Mouse (Mus musculus) heart, adult 2 months (tissue): Measurements from ENCODE around the gene Olfm2. TPM values are rescaled to one million over a fixed set of nuclear protein-coding genes. Genes with fewer than 3 reads are reported as not detected.

Experiments used
- DNase-seq, 2 experiments: peaks; one replicate each; pipeline ENCODE4 v3.0.0; 2021
- H3K27ac ChIP-seq: fragments of 200-600 bp; 2 replicates; pipeline ENCODE4 v1.8.1; 2022
- H3K27me3 ChIP-seq: fragments of 200-500 bp; 2 replicates; pipeline ENCODE4 v1.6.1; 2012; ENCODE audit warnings: mild to moderate bottlenecking, low read length, inconsistent platforms, mixed read lengths; ENCODE audit not compliant: control insufficient read depth, insufficient read depth
- H3K36me3 ChIP-seq: fragments of 200-500 bp; 2 replicates; pipeline ENCODE4 v1.6.1; 2012; ENCODE audit warnings: low read length, inconsistent platforms; ENCODE audit not compliant: control insufficient read depth, insufficient read depth
- H3K4me1 ChIP-seq: fragments of 200-500 bp; 2 replicates; pipeline ENCODE4 v1.6.1; 2011; ENCODE audit warnings: low read length; ENCODE audit not compliant: control insufficient read depth, insufficient read depth
- H3K4me3 ChIP-seq: fragments of 200-600 bp; 2 replicates; pipeline ENCODE4 v1.8.1; 2022
- H3K79me2 ChIP-seq: fragments of 200-500 bp; replicated peaks from 2 replicates; pipeline ENCODE4 v1.6.1; 2012; ENCODE audit warnings: mild to moderate bottlenecking, inconsistent platforms, low read length, moderate library complexity, mixed read lengths; ENCODE audit not compliant: control insufficient read depth, insufficient read depth
- H3K9ac ChIP-seq: fragments of 200-500 bp; 2 replicates; pipeline ENCODE4 v1.6.1; 2012; ENCODE audit warnings: low read depth, mild to moderate bottlenecking, control low read depth, inconsistent platforms, low read length, mixed read lengths
- CTCF ChIP-seq: fragments of 200-600 bp; IDR thresholded peaks from 2 replicates; pipeline ENCODE4 v1.8.1; 2022; ENCODE audit warnings: antibody characterized with exemption, mild to moderate bottlenecking, moderate library complexity
- EP300 ChIP-seq: fragments of 200-500 bp; IDR thresholded peaks from 2 replicates; pipeline ENCODE4 v1.6.1; 2011; ENCODE audit warnings: low read depth, low read length, control low read depth; ENCODE audit not compliant: insufficient read depth
- POLR2A ChIP-seq: fragments of 200-500 bp; IDR thresholded peaks from 2 replicates; pipeline ENCODE4 v1.6.1; 2011; ENCODE audit warnings: mild to moderate bottlenecking, low read depth, low read length, control low read depth; ENCODE audit not compliant: insufficient read depth
- WGBS: fragments of 180-500 bp; shearing (Covaris S2); methylation state at CpG from one replicate; pipeline ENCODE4 v1.1.7; 2018; 5-methylcytosine and 5-hydroxymethylcytosine counted together
- intact Hi-C: fragments of 180-260 bp; cut with DNase I; formaldehyde crosslinking; loops from one replicate; pipeline ENCODE4 v1.15.1; 2025
- long read RNA-seq: library from polyadenylated mRNA; stranded (forward); transcript quantifications from one replicate; pipeline ENCODE4 v2.0.0, GENCODE M21; 2021
- polyA plus RNA-seq: library from polyadenylated mRNA; depleted of rRNA; stranded (reverse); fragments of >200 nt; gene quantifications from 2 replicates; pipeline ENCODE4 v1.2.3, GENCODE M21; 2012; rRNA removed
- total RNA-seq, 2 experiments: library from RNA; stranded (reverse); gene quantifications; 2 replicates each; pipeline ENCODE4 v1.2.3; 2021

Olfm2 gene
- total RNA-seq, result under 1 TPM in 1 of 2 experiments, not detected in 1; 0.13 TPM
- 0.31 and 0.38 TPM in 2 replicates for polyA plus RNA-seq
- long read RNA-seq, result 0 reads

DNA sequence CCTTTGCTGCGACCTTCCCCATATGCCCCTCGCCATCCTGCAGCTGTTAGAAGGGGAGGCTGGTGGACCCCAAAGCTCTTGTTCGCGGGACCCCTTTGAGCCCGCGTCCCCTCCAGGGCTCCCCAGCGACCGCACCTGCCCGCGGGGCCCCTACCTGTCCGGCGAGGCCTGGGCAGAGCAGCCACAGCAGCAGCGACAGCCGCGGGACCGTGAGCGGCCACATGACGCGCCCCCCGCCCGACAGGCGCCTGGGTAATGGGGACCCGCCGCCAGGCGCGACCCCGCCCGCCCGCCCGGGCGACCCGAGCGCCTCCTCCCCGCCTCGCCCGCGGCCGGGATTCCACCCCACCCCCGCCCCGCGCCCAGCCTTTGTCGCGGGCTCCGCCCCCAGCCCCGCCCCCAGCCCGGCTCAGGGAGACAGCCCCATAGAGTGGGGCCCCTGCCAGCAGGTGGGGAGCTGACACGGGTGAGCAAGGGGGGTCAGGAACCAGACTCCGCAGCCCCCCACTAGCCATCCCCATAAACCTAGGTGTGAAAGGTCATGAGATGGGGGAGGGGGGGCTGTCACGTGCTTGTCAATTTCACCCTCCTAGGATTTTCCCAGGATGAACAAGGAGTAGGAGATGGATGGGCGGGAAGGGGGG lies at the start of gene Olfm2:
Gene Olfm2 (minus strand): TSS at position 333 of the 644 bp plus-strand sequence.
- intact Hi-C loops, result no loop called here
- 1% methylated on average over 47 of the region's 50 CpGs for WGBS
- no peaks in the 10 kb centered on the region for H3K79me2 ChIP-seq
- H3K36me3 ChIP-seq, result no peaks in the 10 kb centered on the region
- H3K27me3 ChIP-seq, result peaks cover 13% of the 10 kb centered on the region; the same call in 1 of the 2 replicates
- no peak within 1 kb of the TSS for H3K9ac ChIP-seq
- DNase-seq, result no peak
- TF ChIP-seq CTCF, result no peak
- TF ChIP-seq POLR2A, result no peak
- TF ChIP-seq EP300, result no peak
- no peaks in the 10 kb centered on the region for H3K4me1 ChIP-seq
- H3K27ac ChIP-seq, result no peak within 1 kb of the TSS
- H3K4me3 ChIP-seq, result no peak within 1 kb of the TSS

DNA sequence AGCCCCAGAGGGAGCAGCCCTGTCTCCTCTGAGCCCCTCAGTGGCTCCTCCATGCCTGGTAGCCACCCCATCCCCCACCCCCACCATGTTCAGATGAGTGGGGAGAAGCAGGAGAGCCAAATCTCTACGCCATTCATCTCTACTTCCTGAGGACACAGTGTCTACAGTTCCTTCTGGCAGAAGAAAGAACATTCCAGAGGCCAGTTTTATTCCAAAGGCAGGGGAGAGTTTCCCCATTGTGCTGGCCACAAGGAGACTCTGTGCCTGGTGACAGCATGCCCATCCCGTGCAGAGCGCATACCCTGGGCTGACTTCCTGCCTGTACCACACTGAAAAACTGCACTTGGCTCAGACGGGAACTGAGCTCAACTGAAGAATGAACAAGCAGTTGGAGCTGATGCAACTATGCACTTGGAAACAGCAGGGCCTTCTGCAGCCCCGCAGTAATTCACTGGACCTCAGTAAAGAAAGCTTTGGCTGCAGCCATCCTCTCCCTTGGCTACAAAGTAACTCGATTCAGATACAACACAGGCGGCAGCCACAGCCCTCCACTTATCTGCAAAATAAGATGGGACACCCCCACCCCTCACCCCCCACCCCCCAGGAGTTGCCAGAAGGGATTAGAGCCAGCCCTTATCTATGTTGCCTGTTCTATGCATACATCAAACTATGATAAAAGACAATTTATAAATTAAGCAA lies 48.1 kb upstream of the Olfm2 start:
- TF ChIP-seq POLR2A, result no peak
- 0 out of 2 replicates have a peak, but pooled peaks have one; percentile 34 for TF ChIP-seq EP300
- no peak for TF ChIP-seq CTCF
- Histone ChIP-seq H3K27ac (peak overlapping the region; percentile 55), H3K4me3 (no peak overlapping the region), H3K36me3 (no peaks in the 10 kb centered on the region), H3K79me2 (no peaks in the 10 kb centered on the region), H3K27me3 (no peaks in the 10 kb centered on the region; the same call in 1 of the 2 replicates), H3K9ac (no peak overlapping the region), H3K4me1 (peaks cover 2% of the 10 kb centered on the region)
- peak; percentile 52 to 72 for DNase-seq
- 14% methylated on average over 7 of the region's 7 CpGs for WGBS
- intact Hi-C loops, result loop anchor here (2.0 kb wide), 1 partner anchor 33 kb away; no protein-coding TSS in a partner anchor

DNA sequence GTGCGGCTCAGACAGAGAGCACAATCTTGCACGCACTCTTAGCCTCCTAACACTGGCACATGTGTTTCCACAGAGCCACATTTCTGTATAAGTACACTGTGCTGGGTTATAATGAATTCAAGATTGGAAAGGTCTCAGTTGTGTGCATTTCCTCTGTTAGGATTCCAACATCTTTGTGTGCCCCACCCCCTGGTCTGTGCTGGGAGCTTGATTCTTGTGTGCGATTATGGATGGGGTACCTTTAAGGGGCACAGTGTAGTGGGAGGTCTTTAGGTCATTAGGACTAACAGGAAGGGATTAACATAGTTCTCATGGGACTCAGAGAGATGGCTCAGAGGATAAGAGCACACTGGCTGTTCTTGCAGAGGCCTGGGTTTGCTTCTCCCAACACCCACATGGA lies 44.2 kb upstream of the Olfm2 start:
- H3K27me3 ChIP-seq, result no peaks in the 10 kb centered on the region; the same call in 1 of the 2 replicates
- intact Hi-C loops, result no loop called here
- no peak overlapping the region for H3K4me3 ChIP-seq
- no peak for TF ChIP-seq CTCF
- no peak for TF ChIP-seq EP300
- no peak for TF ChIP-seq POLR2A
- no peak overlapping the region for H3K9ac ChIP-seq
- H3K27ac ChIP-seq, result no peak overlapping the region
- H3K79me2 ChIP-seq, result no peaks in the 10 kb centered on the region
- H3K4me1 ChIP-seq, result peaks cover 2% of the 10 kb centered on the region
- WGBS, result 65% methylated on average over 3 of the region's 3 CpGs
- no peak for DNase-seq
- H3K36me3 ChIP-seq, result no peaks in the 10 kb centered on the region

DNA sequence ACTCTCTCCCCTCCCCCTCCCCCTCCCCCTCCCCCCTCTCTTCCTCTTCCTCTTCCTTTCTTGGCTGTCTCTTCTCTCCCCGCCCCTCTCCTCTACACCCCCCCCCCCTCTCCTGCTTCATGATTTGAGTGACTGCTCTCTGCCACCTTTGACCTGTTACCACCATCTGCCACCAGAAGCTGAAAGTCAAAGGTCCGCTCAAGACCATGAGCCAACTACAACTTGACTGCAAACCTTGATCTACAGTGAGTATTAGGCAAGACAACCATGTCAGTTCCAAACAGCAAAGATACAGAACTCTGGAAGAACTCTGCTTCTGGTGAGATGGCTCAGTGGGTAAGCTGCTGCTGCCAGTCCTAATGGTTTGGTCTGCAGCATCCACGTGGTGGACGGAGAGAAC lies 43.5 kb upstream of the Olfm2 start:
- WGBS, result 69% methylated on average over 3 of the region's 4 CpGs

DNA sequence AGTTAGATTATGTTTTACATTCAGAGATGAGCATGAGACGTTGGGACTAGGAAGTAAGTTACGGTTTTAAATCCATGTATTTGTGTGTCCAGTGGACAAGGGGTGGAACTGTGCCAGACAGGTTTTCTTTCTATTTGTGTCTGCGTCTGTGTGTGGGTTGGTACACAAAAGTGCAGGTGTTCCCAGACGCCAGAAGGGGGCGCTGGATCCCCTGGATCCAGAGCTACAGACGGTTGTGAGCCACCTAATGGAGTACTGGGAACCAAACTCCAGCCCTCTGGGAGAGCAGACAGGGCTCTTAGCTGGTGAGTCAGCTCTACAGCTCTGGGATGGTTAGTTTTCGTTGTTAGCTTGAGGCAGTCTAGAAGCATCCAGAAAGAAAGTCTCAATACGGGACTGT lies 41.8 kb upstream of the Olfm2 start:
- no peaks in the 10 kb centered on the region for H3K79me2 ChIP-seq
- intact Hi-C loops, result no loop called here
- TF ChIP-seq POLR2A, result no peak
- TF ChIP-seq EP300, result no peak
- 0 out of 2 replicates have a peak, but pooled peaks have one; percentile 14 for TF ChIP-seq CTCF
- H3K27ac ChIP-seq, result no peak overlapping the region
- no peaks in the 10 kb centered on the region; the same call in 1 of the 2 replicates for H3K27me3 ChIP-seq
- no peak overlapping the region for H3K4me3 ChIP-seq
- 72% methylated on average over 8 of the region's 8 CpGs for WGBS
- H3K4me1 ChIP-seq, result no peaks in the 10 kb centered on the region
- no peak for DNase-seq
- no peaks in the 10 kb centered on the region for H3K36me3 ChIP-seq
- no peak overlapping the region for H3K9ac ChIP-seq

More for the DNA sequence above, 43.5 kb upstream of the Olfm2 start:
- H3K9ac ChIP-seq, result no peak overlapping the region
- no peak for TF ChIP-seq CTCF
- no peak for TF ChIP-seq POLR2A
- no peak for TF ChIP-seq EP300
- H3K4me3 ChIP-seq, result no peak overlapping the region
- no peaks in the 10 kb centered on the region for H3K36me3 ChIP-seq
- no peaks in the 10 kb centered on the region for H3K79me2 ChIP-seq
- intact Hi-C loops, result no loop called here
- H3K4me1 ChIP-seq, result peaks cover 2% of the 10 kb centered on the region
- H3K27ac ChIP-seq, result no peak overlapping the region
- H3K27me3 ChIP-seq, result no peaks in the 10 kb centered on the region; the same call in 1 of the 2 replicates
- no peak for DNase-seq
